Mouse (Mus musculus) left cerebral cortex, adult 11 months (tissue): ENCODE results near the gene Zfp668.
A peak's percentile ranks its signal among the peaks of the same experiment; 100 is the strongest.
"Not testable (repeated sequence)": the region's sequence is repeated elsewhere in the genome, so short reads cannot be mapped to it uniquely, and the experiment has no call there.

Source experiments
- DNase-seq: peaks from one replicate; pipeline ENCODE4 v3.0.0; 2022; ENCODE audit warnings: low spot score

The Zfp668 gene

GRCm38 (mm10) chr7:127876467-127877348 lies at the start of gene Zfp668:
Gene Zfp668 (minus strand): TSS chr7:127876828.
- DNase-seq = peak; percentile 83

DNA sequence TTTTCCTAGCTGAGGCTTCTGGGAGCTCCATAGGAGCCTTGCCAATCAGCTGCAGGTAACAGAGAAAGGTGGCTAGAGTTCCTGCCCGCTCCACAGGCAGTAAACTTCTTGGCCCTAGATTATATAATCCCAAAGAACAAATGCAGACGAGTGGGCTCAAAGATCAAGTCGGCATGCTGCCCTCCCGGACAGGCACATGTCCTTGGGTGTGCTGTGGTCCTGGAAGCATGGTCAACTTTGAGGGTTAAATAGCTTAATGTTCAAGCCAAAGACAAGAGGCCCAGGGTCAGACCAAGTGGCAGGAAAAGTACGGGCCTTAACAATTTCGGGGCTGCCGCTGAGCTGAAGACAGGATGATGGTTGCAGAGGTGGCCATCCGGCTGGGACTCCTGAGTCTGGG lies 49.4 kb upstream of the Zfp668 start:
- DNase-seq = no peak

GRCm38 (mm10) chr7:127925252-127925651 lies 48.6 kb upstream of the Zfp668 start:
- no peak for DNase-seq

DNA sequence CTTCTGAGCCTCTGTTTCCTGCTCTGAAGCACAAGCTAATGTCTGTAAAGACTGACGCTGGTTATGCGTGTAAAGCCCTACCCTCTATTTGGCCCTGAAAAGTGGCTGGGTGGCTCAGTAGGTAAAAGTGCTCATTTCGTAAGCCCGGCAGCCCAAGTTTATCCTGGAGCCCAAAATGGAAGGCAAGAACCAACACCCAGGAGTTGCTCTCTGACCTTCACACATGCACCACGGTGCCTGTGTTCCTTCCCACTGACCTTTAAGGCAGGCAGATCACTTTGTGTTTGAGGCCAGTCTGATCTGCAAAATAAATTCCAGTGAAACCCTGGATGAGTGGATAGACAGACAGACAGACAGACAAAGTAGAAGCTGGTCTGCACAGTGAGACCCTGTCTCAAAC lies 47.1 kb upstream of the Zfp668 start:
- DNase-seq = no peak

- no peak for DNase-seq
Observed at GRCm38 (mm10) chr7:127922451-127923275, 46.0 kb upstream of the Zfp668 start.

- DNase-seq = no peak
Observed at GRCm38 (mm10) chr7:127921516-127921915, 44.9 kb upstream of the Zfp668 start.

DNA sequence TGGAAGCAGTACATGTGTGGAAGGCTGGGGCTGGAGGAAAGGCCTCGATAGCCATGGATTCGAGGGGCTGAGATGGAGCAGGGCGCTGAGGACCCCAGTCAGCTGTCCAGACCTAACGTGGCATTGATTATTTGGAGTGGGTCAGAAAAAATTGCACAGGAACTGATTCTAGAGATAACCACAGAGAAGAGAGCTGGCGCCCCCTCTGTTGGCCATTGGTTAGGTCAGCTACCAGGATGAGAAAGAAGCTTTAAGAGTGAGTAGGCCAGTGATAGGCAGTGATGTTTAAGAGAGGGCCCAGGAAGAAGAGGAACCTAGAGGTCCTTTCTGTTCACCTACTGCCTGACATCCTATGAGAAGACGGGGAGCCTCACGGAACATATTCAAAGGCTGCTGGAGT lies 42.7 kb upstream of the Zfp668 start:
- DNase-seq = no peak

GRCm38 (mm10) chr7:127918203-127918602 lies 41.6 kb upstream of the Zfp668 start:
- no peak for DNase-seq

DNA sequence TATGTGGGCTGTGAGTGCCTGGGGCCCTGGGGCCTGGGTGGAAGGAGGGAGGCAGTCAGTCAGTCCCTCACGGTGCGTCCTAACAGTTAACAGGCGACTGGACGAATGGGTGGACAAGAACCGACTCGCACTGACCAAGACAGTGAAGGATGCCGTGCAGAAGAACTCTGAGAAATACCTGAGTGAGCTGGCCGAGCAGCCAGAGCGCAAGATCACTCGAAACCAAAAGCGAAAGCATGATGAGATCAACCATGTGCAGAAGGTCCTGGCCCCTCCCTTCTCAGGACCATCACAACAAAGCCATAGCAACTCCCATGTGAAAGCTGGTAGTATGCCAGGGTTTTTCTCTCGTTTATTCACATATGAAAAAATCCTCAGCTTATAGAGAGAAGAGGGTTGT lies 38.7 kb upstream of the Zfp668 start:
- no peak for DNase-seq

- DNase-seq = no peak
Observed at GRCm38 (mm10) chr7:127912938-127913337, 36.3 kb upstream of the Zfp668 start.

GRCm38 (mm10) chr7:127912190-127912871 lies 35.7 kb upstream of the Zfp668 start, which contains the start of gene Kat8:
Gene Kat8 (plus strand): TSS chr7:127912516.
- DNase-seq = peak; percentile 79

- DNase-seq = no peak
Observed at GRCm38 (mm10) chr7:127908656-127909055, 32.0 kb upstream of the Zfp668 start.

GRCm38 (mm10) chr7:127907939-127908338 lies 31.3 kb upstream of the Zfp668 start:
- DNase-seq = no peak

GRCm38 (mm10) chr7:127903971-127904796 lies 27.6 kb upstream of the Zfp668 start, which contains the start of gene Bckdk:
Gene Bckdk (plus strand): TSS chr7:127904082.
- peak; percentile 67 for DNase-seq

DNA sequence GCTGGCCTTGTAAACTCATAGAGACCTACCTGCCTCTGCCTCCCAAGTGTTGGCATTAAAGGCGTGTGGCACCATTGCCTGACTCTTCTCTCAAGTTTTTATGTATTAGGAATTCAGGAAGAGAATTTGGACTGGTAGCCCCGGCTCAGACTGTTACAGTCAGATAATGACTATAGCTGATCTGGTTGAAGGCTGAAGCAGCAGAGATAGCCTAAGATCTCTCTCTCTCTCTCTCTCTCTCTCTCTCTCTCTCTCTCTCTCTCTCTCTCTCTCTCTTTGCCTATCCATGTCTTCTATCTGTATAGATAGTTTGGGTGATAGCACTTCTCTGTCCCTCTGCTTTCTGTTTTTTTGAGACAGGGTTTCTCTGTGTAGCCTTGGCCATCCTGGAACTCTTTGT lies 25.1 kb upstream of the Zfp668 start:
- no peak for DNase-seq

GRCm38 (mm10) chr7:127899997-127900396 lies 23.4 kb upstream of the Zfp668 start:
- no peak for DNase-seq

GRCm38 (mm10) chr7:127898179-127898956 lies 21.7 kb upstream of the Zfp668 start:
- DNase-seq = no peak

DNA sequence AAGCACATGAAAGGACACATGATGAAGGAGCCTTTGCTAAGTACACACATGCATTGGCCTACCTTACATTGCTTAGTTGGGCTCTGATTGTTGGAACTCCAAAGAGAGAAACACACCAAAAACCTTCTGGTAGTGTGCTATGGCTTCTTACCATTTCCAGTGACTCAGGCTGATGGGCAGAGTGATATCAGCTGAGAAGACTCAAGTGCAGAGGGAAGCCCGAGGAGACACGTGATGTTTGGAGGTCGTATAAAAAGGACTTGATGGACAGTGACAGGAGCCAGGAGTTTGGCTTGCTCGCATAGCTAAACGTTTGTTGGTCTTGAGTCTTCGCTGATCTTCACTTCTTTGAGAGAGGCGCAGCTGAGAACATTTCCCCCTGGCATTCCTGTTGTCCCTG lies 20.9 kb upstream of the Zfp668 start:
- no peak for DNase-seq

- no peak for DNase-seq
Observed at GRCm38 (mm10) chr7:127896384-127896783, 19.8 kb upstream of the Zfp668 start.

GRCm38 (mm10) chr7:127895891-127896290 lies 19.3 kb upstream of the Zfp668 start:
- not testable (repeated sequence) for DNase-seq

DNA sequence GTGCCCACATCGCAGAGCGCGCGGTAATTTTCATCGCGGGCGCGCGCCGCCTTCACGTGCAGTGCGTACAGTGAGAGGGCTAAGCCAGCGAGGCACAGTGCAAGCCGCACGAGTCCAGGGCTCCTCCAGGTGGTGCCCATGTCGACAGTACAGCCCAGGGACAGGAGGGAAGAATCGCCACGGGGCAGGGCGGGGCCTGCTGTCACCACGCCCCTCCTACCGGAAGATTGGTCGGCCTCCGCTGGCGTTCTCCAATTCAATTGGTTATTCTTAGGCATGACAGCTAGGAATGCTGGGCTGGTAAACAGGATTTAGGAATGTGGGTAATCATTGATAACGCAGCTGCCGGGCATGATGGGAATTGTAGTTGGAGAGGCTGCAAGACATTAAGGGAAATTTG lies 18.8 kb upstream of the Zfp668 start, which contains the start of the genes Gm21974 and Vkorc1:
Gene Gm21974, minus strand, starts transcription at position 13 of the 400 bp plus-strand sequence.
Gene Vkorc1, minus strand, starts transcription at position 176 of the 400 bp plus-strand sequence.
- peak; percentile 94 for DNase-seq
